Mouse (Mus musculus) intestine, embryonic 14.5 days (tissue): ENCODE measurements around the gene Fancm. TPM values are rescaled to one million over a fixed set of nuclear protein-coding genes. Genes with fewer than 3 reads are reported as not detected.
"Not testable (repeated sequence)": the region's sequence is repeated elsewhere in the genome, so short reads cannot be mapped to it uniquely, and the experiment has no call there.

Source experiments
- ATAC-seq: fragments of 200-750 bp; cut with Nextera tagmentation; replicated peaks from 2 replicates; pipeline ENCODE4 v1.8.0; 2017; ENCODE audit warnings: low read depth, moderate number of reproducible peaks, moderate TSS enrichment, moderate library complexity; ENCODE audit not compliant: low FRiP score, low TSS enrichment
- DNase-seq: peaks from one replicate; pipeline ENCODE4 v3.0.0-alpha.2; 2018; ENCODE audit warnings: low spot score
- H3K27ac ChIP-seq: fragments of 300-500 bp; sonication (generic); 2 replicates; pipeline ENCODE4 v1.5.1; 2014; ENCODE audit warnings: low read depth, mild to moderate bottlenecking, control low read depth
- H3K27me3 ChIP-seq: fragments of 300-500 bp; sonication (generic); replicated peaks from 2 replicates; pipeline ENCODE4 v1.6.1; 2014; ENCODE audit warnings: low read length, control low read depth; ENCODE audit not compliant: control insufficient read depth, insufficient read depth
- H3K36me3 ChIP-seq: fragments of 300-500 bp; sonication (generic); 2 replicates; pipeline ENCODE4 v1.6.1; 2014; ENCODE audit warnings: low read length, control low read depth; ENCODE audit not compliant: control insufficient read depth, insufficient read depth
- H3K4me1 ChIP-seq: fragments of 300-500 bp; sonication (generic); replicated peaks from 2 replicates; pipeline ENCODE4 v1.6.1; 2014; ENCODE audit warnings: low read length, control low read depth, mixed read lengths; ENCODE audit not compliant: control insufficient read depth, insufficient read depth
- H3K4me2 ChIP-seq: fragments of 300-500 bp; sonication (generic); 2 replicates; pipeline ENCODE4 v1.6.1; 2014; ENCODE audit warnings: low read length
- H3K4me3 ChIP-seq: fragments of 300-500 bp; sonication (generic); 2 replicates; pipeline ENCODE4 v1.5.1; 2014; ENCODE audit warnings: low read depth, low read length, control low read depth, mixed read lengths
- H3K9ac ChIP-seq: fragments of 300-500 bp; sonication (generic); 2 replicates; pipeline ENCODE4 v1.6.1; 2014; ENCODE audit warnings: mild to moderate bottlenecking, low read length
- H3K9me3 ChIP-seq: fragments of 300-500 bp; sonication (generic); 2 replicates; pipeline ENCODE4 v1.6.1; 2016; ENCODE audit warnings: low read length, control low read depth; ENCODE audit not compliant: control insufficient read depth
- WGBS: fragments of 180-500 bp; shearing (Covaris S2); extraction: QIAGEN DNeasy Blood & Tissue Kit; methylation state at CpG from one replicate; pipeline ENCODE4 v1.1.7; 2014; 5-methylcytosine and 5-hydroxymethylcytosine counted together
- polyA plus RNA-seq: library from polyadenylated mRNA; unstranded; fragments of >200 nt; fragmentation: Nextera tagmentation; extraction: Ambion mirVana; gene quantifications from 2 replicates; pipeline ENCODE4 v1.2.1, GENCODE M21; 2014

The Fancm gene
- polyA plus RNA-seq, 1 experiment from 2014 or later = 7.5 TPM

GRCm38 (mm10) chr12:65172959-65173358, 97.6 kb downstream of the Fancm start:
- Histone ChIP-seq H3K4me2 (peak overlapping the region; percentile 65), H3K4me3 (peak overlapping the region; percentile 92), H3K9ac (peak overlapping the region; percentile 23; the same call in 1 of the 2 replicates), H3K4me1 (peaks cover 11% of the 10 kb centered on the region), H3K27ac (peak overlapping the region; percentile 80)
- ATAC-seq (peak; percentile 61), DNase-seq (peak; percentile 65)
- not testable (repeated sequence) for H3K27me3 ChIP-seq, H3K36me3 ChIP-seq, H3K9me3 ChIP-seq
- 25% methylated on average over 8 of the region's 8 CpGs for WGBS

- no peaks in the 10 kb centered on the region for H3K36me3 ChIP-seq
- WGBS = 92% methylated on average over 5 of the region's 5 CpGs
- H3K9ac ChIP-seq = no peak overlapping the region
- no peaks in the 10 kb centered on the region for H3K9me3 ChIP-seq
- H3K27me3 ChIP-seq = no peaks in the 10 kb centered on the region
- H3K4me1 ChIP-seq = peaks cover 11% of the 10 kb centered on the region
- ATAC-seq = no peak
- H3K27ac ChIP-seq = no peak overlapping the region
- H3K4me3 ChIP-seq = no peak overlapping the region
- no peak for DNase-seq
- no peak overlapping the region for H3K4me2 ChIP-seq
Measured at GRCm38 (mm10) chr12:65173736-65174135, 98.3 kb downstream of the Fancm start.

Other genes starting within 250 kb of the Fancm start
- gene Gm527, start 157.7 kb upstream of the Fancm start, polyA plus RNA-seq = 5.4 and 6.1 TPM in 2 replicates
- 12.3 and 15.0 TPM in 2 replicates for gene Klhl28, start 110.1 kb upstream of the Fancm start, polyA plus RNA-seq
- gene Togaram1, start 109.8 kb upstream of the Fancm start, polyA plus RNA-seq = 30.2 and 34.2 TPM in 2 replicates
- 56.4 and 58.7 TPM in 2 replicates for gene Prpf39, start 39.3 kb upstream of the Fancm start, polyA plus RNA-seq
- 390 and 402 TPM in 2 replicates for gene Fkbp3, start 1.6 kb upstream of the Fancm start, polyA plus RNA-seq
- gene Mis18bp1, start 97.0 kb downstream of the Fancm start, polyA plus RNA-seq = 55.6 and 58.7 TPM in 2 replicates
- not detected in 2 replicates for gene Wdr20rt, start 149.9 kb downstream of the Fancm start, polyA plus RNA-seq